Mouse (Mus musculus) lung, postnatal 0 days (tissue): Measurements from ENCODE around the gene Ssbp4. TPM values are rescaled to one million over a fixed set of nuclear protein-coding genes. Genes with fewer than 3 reads are reported as not detected.

Experiments used
- ATAC-seq: fragments of 200-750 bp; cut with Nextera tagmentation; 2 replicates; pipeline ENCODE4 v1.8.0; 2017; ENCODE audit warnings: moderate library complexity
- DNase-seq: peaks from one replicate; pipeline ENCODE4 v3.0.0-alpha.2; 2016; ENCODE audit warnings: low spot score
- H3K27ac ChIP-seq: fragments of 300-500 bp; sonication (generic); 2 replicates; pipeline ENCODE4 v1.5.1; 2014; ENCODE audit warnings: antibody characterized with exemption, mild to moderate bottlenecking, low read length, mixed read lengths
- H3K27me3 ChIP-seq: fragments of 300-500 bp; sonication (generic); replicated peaks from 2 replicates; pipeline ENCODE4 v1.6.1; 2014; ENCODE audit warnings: low read length, mixed read lengths; ENCODE audit not compliant: insufficient read depth
- H3K36me3 ChIP-seq: fragments of 300-500 bp; sonication (generic); 2 replicates; pipeline ENCODE4 v1.6.1; 2014; ENCODE audit warnings: low read length, mixed read lengths; ENCODE audit not compliant: insufficient read depth
- H3K4me1 ChIP-seq: fragments of 300-500 bp; sonication (generic); 2 replicates; pipeline ENCODE4 v1.6.1; 2014; ENCODE audit warnings: antibody characterized with exemption, low read depth, low read length, mixed read lengths; ENCODE audit not compliant: insufficient read depth
- H3K4me2 ChIP-seq: fragments of 300-500 bp; sonication (generic); replicated peaks from 2 replicates; pipeline ENCODE4 v1.6.1; 2014; ENCODE audit warnings: low read depth, mild to moderate bottlenecking, low read length, moderate library complexity, mixed read lengths
- H3K4me3 ChIP-seq: fragments of 300-500 bp; sonication (generic); 2 replicates; pipeline ENCODE4 v1.5.1; 2014; ENCODE audit warnings: low read depth, low read length
- H3K9ac ChIP-seq: fragments of 300-500 bp; sonication (generic); replicated peaks from 2 replicates; pipeline ENCODE4 v1.6.1; 2014; ENCODE audit warnings: low read depth, mild to moderate bottlenecking
- H3K9me3 ChIP-seq: fragments of 300-500 bp; sonication (generic); 2 replicates; pipeline ENCODE4 v1.6.1; 2016; ENCODE audit warnings: low read length, mixed read lengths
- CTCF ChIP-seq: IDR thresholded peaks from 2 replicates; pipeline ENCODE4 v1.5.1; 2016; ENCODE audit warnings: antibody characterized with exemption, mild to moderate bottlenecking
- EP300 ChIP-seq: IDR thresholded peaks from 2 replicates; pipeline ENCODE4 v1.6.1; 2016; ENCODE audit warnings: antibody characterized with exemption, mild to moderate bottlenecking, control low read depth
- WGBS: fragments of 180-500 bp; shearing (Covaris S2); extraction: QIAGEN DNeasy Blood & Tissue Kit; methylation state at CpG from one replicate; pipeline ENCODE4 v1.1.7; 2014; 5-methylcytosine and 5-hydroxymethylcytosine counted together
- polyA plus RNA-seq: library from polyadenylated mRNA; unstranded; fragments of >200 nt; fragmentation: Nextera tagmentation; extraction: Ambion mirVana; gene quantifications from 2 replicates; pipeline ENCODE4 v1.2.1, GENCODE M21; 2015

Ssbp4 gene
- polyA plus RNA-seq, 1 experiment from 2014 or later: 125 TPM

DNA sequence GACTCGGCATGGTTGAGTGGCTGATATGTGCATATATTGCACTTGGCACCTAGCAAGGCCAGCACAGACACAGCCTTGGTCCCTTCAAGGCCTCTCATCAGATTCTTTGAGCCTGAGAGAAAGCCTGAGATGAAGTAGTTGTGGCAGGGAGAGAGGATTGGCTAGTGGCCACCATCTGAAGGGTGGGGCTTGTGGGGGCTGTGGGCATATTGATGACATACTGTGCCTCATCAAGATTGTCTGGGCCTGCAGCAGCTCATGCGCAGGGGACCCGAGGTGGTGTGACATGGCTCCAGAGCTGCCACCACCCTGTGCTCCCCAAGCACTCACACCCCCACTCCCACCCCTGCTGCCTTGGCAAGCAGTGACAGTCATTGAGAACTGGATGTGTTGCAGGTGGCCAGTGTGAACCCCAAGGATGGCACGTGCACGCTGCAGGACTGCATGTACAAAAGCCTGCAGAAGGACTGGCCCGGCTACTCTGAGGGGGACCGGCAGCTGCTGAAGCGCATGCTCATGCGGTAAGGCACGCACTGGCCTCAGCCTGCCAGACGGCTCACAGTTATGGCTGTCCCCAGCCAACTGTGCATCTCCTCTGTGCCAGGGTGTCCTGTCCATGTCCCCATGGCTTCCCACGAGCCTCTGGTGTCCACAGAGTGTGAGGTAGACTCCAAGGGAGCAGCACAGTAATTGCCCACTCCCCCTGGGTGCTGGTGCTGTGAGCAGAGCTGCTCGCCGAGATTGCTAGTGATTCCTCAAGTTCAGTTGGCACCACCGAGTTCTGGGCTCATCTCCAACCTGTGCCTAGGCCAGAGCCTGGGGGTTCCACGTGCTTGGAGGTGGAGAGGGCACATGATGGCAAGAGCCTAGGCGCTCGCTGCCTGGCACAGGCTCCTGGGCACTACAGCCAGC lies 24.9 kb downstream of the Ssbp4 start:
- DNase-seq (no peak), ATAC-seq (no peak)
- Histone ChIP-seq H3K4me2 (no peak overlapping the region), H3K9me3 (no peaks in the 10 kb centered on the region), H3K4me3 (no peak overlapping the region), H3K27me3 (no peaks in the 10 kb centered on the region), H3K36me3 (peaks cover 34% of the 10 kb centered on the region), H3K4me1 (no peaks in the 10 kb centered on the region), H3K9ac (no peak overlapping the region), H3K27ac (no peak overlapping the region)
- 90% methylated on average over 18 of the region's 18 CpGs for WGBS
- TF ChIP-seq CTCF: no peak
- no peak for TF ChIP-seq EP300

DNA sequence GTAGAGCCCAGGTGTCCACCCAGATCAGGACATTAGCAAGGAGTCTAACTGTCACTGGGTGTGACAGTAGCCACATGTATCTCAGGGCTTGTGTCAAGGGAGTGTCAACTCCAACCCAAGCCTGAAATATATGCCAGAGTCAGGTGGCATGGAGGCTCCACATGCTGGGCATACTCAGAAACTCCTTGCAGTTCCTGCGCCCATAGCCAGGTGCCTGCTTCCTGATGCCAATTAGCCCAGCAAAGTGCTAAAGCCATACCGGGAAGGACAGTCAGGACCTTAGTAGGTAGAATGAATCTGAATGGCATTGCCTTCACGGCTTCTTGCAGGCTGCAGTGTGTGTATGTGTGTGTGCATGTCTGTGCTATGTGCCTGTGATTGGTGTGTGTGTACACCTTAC lies 31.5 kb downstream of the Ssbp4 start:
- H3K9ac ChIP-seq: no peak overlapping the region
- TF ChIP-seq CTCF (no peak), EP300 (no peak)
- no peaks in the 10 kb centered on the region for H3K4me1 ChIP-seq
- no peak overlapping the region for H3K4me2 ChIP-seq
- no peak overlapping the region for H3K27ac ChIP-seq
- no peaks in the 10 kb centered on the region for H3K9me3 ChIP-seq
- peaks cover 22% of the 10 kb centered on the region for H3K36me3 ChIP-seq
- H3K27me3 ChIP-seq: no peaks in the 10 kb centered on the region
- ATAC-seq: no peak
- DNase-seq: no peak
- WGBS: 87% methylated on average over 3 of the region's 3 CpGs
- H3K4me3 ChIP-seq: no peak overlapping the region

DNA sequence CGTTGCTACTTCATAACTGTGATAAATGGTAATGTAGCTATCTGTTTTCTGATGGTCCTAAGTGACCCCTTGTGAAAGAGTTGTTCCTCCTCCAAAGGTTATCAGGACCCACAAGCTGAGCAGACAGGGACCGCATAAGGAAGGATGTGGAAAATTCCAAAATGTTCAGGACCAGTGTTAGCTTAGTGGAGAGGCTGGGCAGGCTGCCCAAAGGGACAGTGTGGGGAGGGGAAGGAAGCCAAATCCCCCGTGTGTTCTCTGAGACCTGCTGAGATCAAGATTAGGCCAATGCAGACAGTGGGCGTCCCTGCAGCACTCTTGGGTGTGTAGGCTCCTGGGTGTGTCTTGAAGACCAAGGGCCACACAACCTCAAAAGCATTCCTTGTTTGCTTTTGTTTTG lies 33.8 kb downstream of the Ssbp4 start:
- 39% methylated on average over 4 of the region's 4 CpGs for WGBS
- Histone ChIP-seq H3K9ac (no peak overlapping the region), H3K36me3 (peaks cover 5% of the 10 kb centered on the region), H3K4me3 (no peak overlapping the region), H3K27me3 (no peaks in the 10 kb centered on the region), H3K4me1 (no peaks in the 10 kb centered on the region), H3K9me3 (no peaks in the 10 kb centered on the region), H3K4me2 (no peak overlapping the region), H3K27ac (no peak overlapping the region)
- no peak for DNase-seq
- ATAC-seq: peak; percentile 28; the same call in 1 of the 2 replicates
- no peak for TF ChIP-seq CTCF
- TF ChIP-seq EP300: no peak

DNA sequence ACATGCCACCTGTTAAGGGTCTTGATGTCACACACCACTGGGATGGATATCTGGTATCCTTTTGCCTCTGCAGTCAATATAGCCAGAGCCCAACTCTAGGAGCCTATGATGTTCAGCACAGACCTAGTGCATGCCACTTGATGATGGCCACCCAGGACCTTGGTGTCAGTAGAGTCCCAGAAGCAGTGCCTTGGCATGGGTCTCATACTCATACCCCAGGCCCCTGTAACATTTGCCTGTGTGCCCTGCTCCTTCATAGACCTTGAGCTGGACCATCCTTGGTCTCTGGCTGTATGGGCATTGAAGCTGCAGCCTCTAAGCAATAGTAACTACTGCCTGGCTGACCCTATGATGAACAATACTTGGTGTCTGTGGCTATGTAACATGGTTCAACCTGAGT lies 34.4 kb downstream of the Ssbp4 start:
- H3K27ac ChIP-seq: no peak overlapping the region
- no peaks in the 10 kb centered on the region for H3K4me1 ChIP-seq
- no peaks in the 10 kb centered on the region for H3K9me3 ChIP-seq
- peaks cover 4% of the 10 kb centered on the region; the same call in 1 of the 2 replicates for H3K36me3 ChIP-seq
- no peak overlapping the region for H3K9ac ChIP-seq
- no peak for DNase-seq
- H3K4me2 ChIP-seq: no peak overlapping the region
- TF ChIP-seq EP300: no peak
- TF ChIP-seq CTCF: no peak
- H3K4me3 ChIP-seq: no peak overlapping the region
- no peaks in the 10 kb centered on the region for H3K27me3 ChIP-seq
- ATAC-seq: no peak

DNA sequence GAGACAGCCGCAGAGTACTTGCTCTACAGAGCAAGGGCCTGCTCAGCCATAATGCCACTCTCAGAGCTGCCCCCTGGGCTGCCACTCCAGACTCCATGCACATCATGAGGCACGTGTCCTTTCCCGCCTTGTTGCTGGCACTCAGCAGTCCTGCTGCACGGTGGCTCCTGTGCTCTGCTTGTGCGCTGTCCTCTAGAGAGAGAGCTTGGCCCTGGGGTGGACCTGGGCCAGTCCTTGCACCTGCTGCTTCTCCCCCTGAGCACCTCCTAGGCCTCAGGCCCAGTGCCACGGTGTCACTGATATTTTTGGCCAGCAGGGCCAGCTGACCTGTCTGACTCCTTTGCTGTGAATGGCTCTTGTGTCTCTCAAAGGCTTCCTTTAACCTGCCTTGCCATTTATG lies 37.7 kb downstream of the Ssbp4 start:
- H3K4me3 ChIP-seq: no peak overlapping the region
- TF ChIP-seq EP300: no peak
- TF ChIP-seq CTCF: no peak
- no peak for DNase-seq
- no peak overlapping the region for H3K4me2 ChIP-seq
- no peak overlapping the region for H3K27ac ChIP-seq
- H3K36me3 ChIP-seq: no peaks in the 10 kb centered on the region
- H3K9ac ChIP-seq: no peak overlapping the region
- 0 out of 2 replicates have a peak, but pooled peaks have one; percentile 29 for ATAC-seq
- H3K4me1 ChIP-seq: no peaks in the 10 kb centered on the region
- 63% methylated on average over 6 of the region's 6 CpGs for WGBS
- H3K9me3 ChIP-seq: no peaks in the 10 kb centered on the region
- H3K27me3 ChIP-seq: no peaks in the 10 kb centered on the region

DNA sequence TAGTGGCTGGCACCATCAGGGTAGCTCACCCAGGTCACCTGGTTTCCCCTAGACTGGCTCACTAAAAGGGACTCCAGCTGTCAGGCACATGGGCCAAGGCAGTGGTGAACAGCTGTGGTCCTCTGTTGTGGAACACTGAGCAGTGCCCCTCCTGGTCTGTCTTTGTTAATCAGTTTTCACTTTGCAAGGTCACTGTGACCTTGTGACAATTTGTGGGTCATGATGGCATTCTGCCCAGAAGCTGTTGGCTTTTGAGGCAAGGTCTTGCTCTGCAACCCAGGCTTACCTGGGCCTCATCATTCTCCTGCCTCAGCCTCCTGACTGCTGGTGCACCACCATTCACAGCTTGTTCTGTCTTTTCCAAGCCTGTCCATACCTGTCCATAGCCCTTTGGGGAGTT lies 38.3 kb downstream of the Ssbp4 start:
- TF ChIP-seq CTCF: no peak
- no peak for TF ChIP-seq EP300
- no peaks in the 10 kb centered on the region for H3K36me3 ChIP-seq
- no peak for DNase-seq
- no peak overlapping the region for H3K27ac ChIP-seq
- no peaks in the 10 kb centered on the region for H3K4me1 ChIP-seq
- no peaks in the 10 kb centered on the region for H3K9me3 ChIP-seq
- no peak for ATAC-seq
- no peak overlapping the region for H3K9ac ChIP-seq
- no peak overlapping the region for H3K4me2 ChIP-seq
- no peaks in the 10 kb centered on the region for H3K27me3 ChIP-seq
- no peak overlapping the region for H3K4me3 ChIP-seq
